Mouse (Mus musculus) c-Kit-positive CD71-positive TER-119-negative erythroid progenitor cells, embryonic 14.5 days (primary cell): ENCODE results near the gene Anapc15.

ENCODE experiments used
- DNase-seq: peaks from one replicate; pipeline ENCODE4 v3.0.0-alpha.2; 2013; ENCODE audit warnings: low read depth

Gene Anapc15

DNA sequence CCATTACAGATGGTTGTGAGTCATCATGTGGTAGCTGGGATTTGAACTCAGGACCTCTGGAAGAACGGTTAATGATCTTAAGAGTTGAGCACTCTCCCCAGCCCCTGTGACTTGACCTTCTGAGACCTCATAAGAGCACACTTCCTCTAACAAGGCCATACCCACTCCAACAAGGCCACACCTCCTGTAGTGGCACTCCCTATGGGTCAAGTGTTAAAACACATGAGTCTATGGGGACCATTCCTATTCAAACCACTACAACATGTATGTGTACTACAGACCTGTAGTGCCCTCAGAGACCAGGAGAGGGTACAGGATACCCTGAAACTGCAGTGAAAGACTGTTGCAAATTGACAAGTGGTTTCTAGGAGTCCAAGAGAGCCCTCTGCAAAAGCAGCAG lies 15.6 kb upstream of the Anapc15 start:
- DNase-seq = no peak

DNA sequence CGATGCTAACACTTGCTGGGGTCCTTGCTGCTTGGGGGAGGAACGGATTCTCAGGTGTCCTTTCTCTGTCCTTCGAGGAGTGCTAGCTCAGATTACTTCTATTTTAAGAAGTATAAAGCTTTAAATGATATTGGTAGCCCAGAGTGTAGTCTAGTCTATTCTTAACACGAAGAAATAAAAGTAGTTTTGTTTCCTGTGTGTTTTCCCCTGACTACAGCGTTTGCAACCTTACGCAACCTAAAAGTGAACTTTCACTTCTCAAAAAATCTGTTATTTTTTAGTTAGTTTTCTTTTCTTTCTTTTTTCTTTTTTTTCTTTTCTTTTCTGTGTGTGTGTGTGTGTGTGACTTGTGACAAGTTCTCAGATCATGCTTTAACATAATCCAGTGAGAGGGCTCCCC lies 11.8 kb upstream of the Anapc15 start:
- no peak for DNase-seq

DNA sequence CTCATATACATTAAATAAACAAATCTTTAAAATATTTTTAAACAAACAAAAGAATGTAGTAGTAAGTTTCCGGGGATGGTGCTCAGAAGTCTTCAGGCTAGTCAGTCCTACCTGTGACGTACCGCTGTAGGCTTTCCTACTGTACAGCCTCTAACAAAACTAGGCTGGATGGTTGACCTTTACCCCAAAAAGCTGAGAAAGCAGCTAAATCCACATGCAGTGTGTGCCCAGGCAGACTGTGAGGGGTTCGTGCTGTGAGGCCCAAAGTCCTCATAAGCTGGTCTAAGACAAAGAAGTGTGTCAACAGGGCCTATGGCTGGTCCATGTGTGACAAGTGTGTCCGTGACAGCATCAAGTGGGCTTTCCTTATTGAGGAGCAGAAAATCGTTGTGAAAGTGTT lies 10.7 kb upstream of the Anapc15 start:
- DNase-seq = no peak

DNA sequence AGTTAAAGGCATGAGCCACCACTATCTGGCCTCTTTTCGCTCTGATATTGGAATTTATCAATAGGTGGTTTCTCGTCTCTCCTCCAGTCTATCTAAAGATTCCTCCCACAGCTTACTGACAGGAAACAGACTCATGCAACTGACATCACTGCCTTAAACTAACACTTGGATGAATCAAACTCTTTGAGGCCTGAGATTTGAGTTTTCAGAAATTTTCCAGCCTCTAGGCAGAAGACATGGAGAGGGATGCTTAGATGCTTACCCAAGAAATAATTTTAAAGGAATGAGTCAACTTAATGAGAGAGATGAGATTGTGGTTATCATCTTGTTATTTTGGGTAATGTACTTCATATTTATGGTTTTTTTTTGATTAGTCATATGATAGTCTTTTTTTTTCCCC lies 9.7 kb upstream of the Anapc15 start:
- DNase-seq = no peak

DNA sequence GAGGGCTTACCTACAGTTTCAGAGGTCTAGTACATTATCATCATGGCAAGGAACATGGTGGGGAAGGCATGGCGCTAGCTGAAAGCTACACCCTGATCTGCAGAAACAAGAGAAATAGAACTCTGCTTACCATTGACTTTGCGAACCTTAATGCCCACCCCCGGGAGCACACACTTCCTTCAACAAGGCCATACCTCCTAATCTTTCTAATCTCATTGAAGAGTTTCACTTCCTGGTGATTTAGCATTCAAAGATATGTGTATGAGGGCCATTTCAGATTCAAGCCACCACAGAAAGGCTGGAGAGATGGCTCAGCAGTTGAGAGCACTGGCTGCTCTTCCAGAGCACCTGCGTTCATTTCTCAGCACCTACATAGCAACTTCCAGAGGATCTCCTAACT lies 6.4 kb upstream of the Anapc15 start, which contains the start of gene Folr2:
Gene Folr2, minus strand, starts transcription at position 101 of the 400 bp plus-strand sequence.
- DNase-seq = no peak

DNA sequence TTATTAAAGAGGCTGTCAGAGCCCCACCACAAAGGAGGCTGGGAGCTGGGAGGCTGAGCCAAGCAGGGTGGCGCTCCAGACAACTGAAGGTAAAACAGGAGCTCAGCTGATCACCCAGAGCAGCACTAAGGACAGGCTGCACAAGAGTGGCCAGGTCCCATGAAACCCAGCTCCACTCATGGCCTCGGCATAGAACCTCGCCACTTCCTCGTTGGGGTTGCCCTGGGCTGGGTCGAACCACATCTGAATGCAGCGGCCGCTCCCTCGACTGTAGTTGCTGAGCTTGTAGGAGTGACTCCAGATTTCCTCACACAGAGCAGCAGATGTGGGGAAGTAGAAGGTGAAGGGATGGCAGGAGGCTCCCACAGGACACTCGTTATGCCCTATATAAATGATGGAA lies 5.2 kb upstream of the Anapc15 start:
- DNase-seq = no peak

DNA sequence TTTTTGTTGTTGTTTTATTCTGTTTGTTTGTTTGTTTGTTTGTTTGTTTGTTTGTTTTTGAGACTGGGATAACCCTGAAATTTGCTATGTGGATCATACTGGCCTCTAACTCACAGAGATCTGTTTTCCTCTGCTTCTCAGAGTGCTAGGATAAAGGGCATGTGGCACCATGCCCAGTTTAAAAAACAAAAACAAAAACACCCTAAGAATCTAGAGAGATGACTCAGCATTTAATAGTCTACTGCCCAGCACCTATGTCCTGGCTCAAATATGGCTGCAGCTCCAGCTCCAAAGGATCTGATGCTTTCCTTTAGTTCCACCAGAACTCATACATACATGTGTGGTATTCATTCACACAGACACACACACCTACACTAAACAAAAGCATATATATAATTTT lies 2.5 kb upstream of the Anapc15 start:
- no peak for DNase-seq

DNA sequence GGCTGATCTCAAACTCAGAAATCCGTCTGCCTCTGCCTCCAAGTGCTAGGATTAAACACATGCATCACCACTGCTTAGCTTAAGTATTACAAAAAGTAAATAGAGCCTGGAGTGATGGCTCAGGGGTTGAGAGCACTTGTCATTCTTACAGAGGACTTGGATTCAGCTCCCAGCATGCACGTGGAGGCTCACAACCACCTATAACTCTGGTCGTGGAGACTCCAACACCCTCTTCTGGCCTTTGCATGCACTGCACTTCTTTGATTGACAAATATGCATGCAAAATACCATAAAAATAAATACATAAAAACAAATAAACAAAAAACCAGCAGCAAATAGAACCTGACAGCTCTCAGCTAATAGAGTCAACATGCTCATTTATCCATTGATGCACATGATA lies 1.2 kb upstream of the Anapc15 start:
- DNase-seq = no peak

DNA sequence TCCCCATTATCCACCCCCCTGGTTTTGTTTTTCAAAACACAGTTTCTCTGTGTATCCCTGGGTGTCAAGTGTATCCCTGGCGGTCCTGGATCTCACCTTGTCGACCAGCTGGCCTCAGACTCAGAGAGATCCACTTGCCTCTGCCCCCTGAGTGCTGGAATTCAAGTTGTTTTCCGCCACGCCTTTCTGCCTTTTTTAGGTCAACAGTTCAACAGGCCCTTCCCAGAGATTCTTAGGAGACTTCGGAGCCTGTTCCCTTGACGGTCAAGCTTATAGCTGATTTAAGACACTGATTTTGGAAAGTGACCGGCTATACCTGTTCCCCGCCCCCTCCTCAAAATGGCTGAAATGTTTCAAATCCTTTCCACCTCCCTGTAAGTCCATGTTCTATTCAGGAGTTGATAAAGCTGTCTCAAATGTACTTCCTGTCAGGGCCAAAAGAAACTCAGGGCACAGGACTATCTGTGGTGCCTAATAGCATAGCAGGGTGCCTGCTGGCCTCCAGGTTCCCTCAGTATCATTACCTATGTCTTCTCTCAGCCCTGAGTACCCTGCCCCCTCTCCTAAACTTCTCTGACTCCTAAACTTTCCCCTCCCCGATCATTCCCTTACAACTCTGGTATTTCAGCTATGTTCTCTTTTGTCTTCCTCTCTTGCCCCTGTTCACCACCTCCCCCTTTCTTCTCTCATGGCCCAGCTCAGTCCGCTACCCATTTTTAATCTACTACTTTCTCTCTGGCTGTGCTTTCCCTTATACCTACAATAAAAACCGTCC lies 3.2 kb downstream of the Anapc15 start:
- DNase-seq = no peak

DNA sequence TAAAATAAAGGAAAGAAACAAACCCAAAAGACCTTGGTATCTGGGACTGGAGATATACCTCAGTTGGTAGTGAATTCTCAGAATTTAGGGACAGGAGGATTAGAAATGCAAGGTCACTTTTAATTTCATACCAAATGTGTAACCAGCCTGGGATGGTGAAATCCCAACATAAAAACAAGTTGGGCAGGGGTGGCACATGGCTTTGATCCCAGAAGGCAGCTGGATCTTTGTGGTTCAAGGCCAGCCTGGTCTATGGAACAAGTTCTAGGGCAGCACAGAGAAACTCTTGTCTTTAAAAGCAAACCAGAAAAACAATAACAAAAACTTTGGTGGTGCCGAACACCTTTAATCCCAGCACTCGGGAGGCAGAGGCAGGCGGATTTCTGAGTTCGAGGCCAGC lies 4.0 kb downstream of the Anapc15 start:
- no peak for DNase-seq

DNA sequence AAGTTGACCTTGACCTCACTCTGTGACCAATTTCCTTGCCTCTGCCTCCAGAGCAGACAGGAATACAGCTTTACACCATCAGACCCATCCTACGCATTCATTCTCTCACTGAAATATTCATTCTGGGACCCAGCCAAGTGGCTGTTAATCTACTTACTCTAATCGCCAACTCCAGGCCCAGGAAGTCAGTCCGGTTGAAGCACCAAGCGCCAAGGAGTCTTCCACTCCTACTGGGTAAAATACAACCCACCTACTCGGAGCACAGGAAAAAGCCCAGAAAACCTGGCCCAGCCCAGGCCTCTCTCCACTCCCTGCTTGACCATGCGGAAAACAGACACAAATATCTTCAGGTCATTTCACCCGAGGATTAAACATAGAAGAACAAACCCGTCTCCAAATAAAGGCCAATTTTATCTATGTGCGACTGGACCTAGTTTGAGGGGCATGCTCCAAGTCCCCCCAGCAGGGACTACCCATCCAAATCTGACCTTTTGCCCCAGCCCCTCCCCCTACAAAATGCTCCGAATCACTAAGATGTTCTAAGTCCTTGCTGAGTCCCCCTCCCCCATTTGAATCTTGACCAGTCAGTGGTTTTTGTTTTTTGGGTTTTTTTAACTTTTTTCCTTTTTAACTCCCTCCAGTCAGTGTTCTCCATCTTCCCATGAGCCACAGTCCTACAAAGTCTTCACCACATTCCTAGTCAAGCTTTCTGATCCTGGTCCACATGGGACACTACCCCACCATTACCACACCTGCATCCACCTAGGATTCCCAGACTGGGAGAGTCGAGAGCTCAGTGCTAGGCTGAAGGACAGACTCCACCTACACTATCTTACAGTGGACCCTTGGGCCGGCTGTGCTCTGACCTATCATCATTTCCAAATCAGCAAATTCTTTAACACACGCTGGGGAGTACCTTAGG lies 5.0 kb downstream of the Anapc15 start:
- no peak for DNase-seq

DNA sequence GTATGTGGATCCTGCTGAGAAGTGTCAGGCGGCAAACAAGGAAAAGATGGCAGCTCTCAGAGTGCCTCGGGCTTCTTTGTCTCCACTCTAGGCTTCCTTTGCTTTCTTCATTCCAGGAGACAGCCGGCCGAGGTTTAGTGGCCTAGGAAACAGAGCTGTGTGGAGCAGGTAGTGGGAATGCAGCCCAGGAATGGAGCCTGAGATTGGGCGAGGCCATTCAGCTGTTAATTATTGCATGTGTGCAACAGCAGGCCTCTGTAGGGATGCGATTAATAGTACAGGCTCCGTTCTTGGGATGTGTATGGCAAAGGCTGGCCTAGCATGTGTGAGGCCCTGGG lies 5.6 kb downstream of the Anapc15 start:
- no peak for DNase-seq

DNA sequence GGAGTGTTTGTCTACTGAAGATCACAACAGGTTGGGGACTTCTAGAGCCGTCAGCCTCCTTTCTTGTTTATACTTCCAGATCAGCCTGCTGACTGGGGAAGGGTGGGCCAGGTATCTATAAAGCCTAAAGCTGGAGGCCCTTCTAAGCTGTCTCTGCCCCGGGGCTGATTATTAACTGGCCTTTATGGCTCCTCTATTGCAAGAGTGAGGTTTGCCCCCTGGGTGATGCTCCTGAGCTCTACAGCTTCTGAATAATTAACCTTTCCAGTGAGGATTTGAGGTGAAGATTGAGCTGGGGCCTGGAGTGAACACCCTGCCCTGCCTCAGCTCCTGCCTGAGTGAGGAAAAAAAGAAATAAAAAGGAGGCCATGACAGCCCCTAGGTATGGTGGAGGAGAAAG lies 7.1 kb downstream of the Anapc15 start, which contains the start of gene Folr1:
Gene Folr1, minus strand, starts transcription at position 160 of the 400 bp plus-strand sequence.
- no peak for DNase-seq

DNA sequence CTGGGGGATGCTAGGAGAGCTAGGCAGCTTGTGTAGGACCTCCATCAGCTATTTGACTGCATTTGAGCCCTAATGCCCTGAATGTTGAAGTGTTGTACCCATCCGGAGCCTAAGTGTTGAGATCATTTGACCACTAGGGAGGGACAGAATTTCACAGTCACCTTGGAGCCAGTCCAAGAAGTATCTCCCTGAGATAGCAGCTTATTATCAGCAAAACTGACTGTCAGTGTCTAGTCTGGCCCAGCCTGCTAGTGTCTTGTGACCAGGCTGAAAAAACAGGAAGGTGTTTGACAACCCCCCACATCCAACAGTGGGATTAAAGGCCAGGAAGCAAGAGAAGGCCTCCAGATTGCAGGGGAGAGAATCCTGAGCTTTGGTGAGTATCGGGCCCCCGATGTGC lies 7.8 kb downstream of the Anapc15 start:
- no peak for DNase-seq

DNA sequence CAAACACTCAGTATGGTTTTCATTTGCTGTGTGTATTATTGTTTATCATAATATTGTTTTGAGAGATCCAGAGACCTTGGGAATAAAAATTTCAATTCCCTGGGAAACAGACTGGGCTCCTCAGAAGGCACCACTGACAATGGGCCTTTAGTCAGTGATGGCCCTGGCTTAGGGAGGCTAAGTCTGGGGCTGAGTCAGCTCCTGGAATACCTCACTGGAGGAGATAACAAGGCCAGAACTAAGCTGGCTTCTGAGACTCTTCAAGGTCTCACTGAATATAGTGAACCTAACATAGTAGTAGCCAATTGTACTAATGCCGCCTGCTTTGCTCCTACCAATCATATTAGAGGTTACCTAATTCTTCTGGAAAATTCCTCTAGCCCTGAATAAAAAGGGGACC lies 12.5 kb downstream of the Anapc15 start:
- DNase-seq = no peak

DNA sequence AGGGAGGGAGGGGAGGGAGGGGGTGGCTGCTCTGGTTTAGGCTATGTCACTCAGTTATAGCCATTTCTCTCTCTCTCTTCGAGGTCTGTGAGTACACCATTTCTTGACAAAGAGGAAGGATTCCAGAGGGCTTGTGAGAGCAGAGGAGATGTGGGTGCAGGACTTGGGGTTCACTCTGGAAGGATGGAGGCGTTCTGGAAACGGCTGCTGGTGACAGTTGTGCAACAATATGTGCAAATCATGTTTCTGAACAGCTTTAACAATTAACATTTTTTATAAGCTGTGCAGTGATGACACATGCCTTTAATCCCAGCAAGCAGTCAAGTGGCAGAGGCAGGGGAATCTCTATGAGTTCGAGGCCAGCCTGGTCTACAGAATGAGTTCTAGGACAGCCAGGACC lies 17.3 kb downstream of the Anapc15 start:
- no peak for DNase-seq

DNA sequence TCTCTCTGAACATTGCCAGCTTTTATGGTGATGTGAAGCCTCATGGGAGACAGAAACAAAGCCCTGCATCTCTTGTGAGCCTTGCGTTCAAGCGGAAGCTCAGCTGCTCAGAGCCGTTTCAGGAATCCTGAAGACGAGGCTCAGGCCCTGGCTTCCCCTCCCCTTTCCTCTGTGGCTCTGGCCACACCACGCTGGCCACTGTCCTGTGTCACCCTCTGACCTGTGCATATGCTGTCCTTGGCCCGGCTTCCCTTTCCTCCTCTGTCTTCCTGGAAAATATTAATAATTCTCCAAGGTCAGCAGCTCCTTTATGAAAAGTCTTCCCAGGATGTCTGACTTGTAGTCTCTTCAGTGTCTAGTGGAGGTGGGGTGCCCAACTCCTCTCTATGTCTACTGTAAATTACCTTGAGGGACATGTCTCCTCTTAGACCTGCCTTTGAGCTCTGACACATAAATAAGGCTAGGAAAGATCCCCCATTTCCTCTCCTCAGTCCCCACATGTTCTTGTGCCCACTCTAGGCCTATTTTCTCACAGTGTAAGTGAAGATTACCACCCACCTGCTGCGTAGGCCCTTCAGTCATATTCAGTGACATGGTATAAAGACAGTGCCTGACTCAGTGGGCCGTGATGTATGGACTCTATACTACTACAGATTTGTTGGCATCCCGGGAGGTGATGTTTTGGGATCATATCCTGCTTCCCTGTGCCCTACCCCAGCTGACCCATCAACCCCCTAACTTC lies 19.1 kb downstream of the Anapc15 start:
- no peak for DNase-seq

DNA sequence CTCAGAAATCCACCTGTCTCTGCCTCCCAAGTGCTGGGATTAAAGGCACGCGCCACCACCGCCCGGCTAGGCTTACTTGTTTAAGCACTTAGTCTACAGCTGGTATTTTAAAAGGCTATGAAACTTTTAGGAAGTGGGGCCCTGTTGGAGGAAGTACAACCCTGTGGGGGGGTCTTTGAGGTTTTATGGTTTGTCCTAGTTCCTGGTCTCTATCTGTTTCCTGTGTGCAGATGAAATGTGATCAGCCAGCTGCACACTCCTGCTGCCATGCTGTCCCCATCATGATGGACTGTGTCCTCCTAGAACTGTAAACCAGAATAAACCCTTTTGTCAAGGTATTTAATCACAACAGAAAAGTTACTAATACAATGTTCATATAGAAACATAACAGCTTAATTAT lies 20.6 kb downstream of the Anapc15 start:
- DNase-seq = no peak

DNA sequence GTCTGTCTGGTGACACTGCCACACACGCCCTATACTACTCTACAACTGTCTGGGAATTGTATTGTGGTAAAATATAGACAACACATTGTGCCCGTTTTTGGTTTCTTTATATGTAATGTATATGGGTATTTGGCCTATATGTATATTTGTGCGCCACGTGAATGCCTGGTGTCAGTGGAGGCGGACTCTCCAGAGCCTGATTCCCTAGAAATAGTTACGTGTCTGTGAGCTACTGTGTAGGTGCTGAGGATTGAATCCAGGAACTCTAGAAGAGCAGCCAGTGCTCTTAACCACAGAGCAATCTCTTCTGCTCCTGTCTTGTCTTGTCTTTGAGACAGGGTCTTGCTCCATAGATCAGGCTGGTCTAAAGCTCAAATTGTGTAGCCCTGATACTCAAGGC lies 22.8 kb downstream of the Anapc15 start:
- no peak for DNase-seq

DNA sequence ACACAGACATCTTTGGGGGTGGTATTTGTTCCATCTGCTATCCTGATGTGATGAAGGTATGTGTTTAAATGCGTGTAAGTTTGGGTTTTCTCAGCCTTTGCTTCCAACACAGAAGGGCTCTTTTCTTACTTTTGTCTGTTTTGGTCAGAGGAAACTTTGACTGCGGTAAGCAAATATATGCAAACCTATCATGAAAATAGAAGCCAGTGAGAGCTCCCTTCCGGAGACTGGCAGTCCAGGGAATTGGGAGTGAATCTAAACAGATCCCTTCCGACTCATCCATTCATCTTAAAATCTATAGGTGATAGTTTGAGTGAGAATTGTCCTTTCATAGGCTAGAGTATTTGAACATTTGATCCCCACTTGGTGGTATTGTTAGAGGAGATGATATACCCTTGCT lies 24.9 kb downstream of the Anapc15 start:
- DNase-seq = no peak

DNA sequence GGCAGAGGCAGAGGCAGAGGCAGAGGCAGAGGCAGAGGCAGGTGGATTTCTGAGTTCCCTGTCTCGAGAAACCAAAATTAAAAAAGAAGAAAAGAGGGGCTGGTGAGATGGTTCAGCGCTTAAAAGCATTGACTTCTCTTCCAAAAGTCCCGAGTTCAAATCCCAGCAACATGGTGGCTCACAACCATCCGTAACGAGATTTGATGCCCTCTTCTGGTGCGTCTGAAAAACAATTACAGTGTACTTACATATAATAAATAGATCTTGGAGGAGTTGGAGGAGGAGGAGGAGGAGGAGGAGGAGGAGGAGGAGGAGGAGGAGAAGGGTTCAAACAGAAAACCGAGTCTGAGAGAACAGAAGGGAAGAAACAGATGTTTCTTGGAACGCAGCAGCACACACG lies 32.2 kb downstream of the Anapc15 start:
- no peak for DNase-seq
